Mouse (Mus musculus) spleen, adult 2 months (tissue): Measurements from ENCODE around the gene Sytl5.

ENCODE experiments used
- CTCF ChIP-seq: fragments of 200-500 bp; IDR thresholded peaks from 2 replicates; pipeline ENCODE4 v1.5.1; 2011; ENCODE audit warnings: mild to moderate bottlenecking, inconsistent platforms; ENCODE audit not compliant: insufficient read depth, insufficient read length, insufficient replicate concordance; ENCODE audit errors: extremely low read depth
- POLR2A ChIP-seq: fragments of 200-500 bp; IDR thresholded peaks from 2 replicates; pipeline ENCODE4 v1.6.1; 2011; ENCODE audit warnings: low read depth, low read length, inconsistent platforms

DNA sequence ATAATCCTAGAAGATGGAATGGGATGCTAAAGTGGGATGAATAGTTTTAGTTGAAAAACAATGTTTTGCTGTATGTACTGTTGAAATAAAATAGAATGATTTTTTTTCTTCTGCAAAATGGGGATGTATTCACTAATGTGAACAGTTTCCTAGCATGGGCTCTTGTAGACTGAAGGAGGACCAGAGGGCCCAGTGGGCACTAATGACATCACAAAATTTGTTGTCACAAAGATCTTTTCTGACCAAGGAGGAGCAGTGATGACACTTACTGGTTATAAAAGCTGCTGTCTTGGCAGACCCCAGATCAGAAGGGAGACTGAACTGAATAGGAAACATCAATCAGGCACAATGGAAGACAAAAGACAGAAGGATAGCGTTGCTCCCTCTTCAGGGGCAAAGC lies 36.0 kb upstream of the Sytl5 start, which contains the start of gene H2al3:
- TF ChIP-seq CTCF (no peak), POLR2A (no peak)
